Mouse (Mus musculus): ENCODE measurements around the gene C77080. TPM values are rescaled to one million over a fixed set of nuclear protein-coding genes. Genes with fewer than 3 reads are reported as not detected.

Gene C77080
- polyA plus RNA-seq (2017; shearing (Covaris generic)): 1 to 10 TPM in 1 of 2 experiments, under 1 TPM in 1; 0.67 to 1.0 TPM

DNA sequence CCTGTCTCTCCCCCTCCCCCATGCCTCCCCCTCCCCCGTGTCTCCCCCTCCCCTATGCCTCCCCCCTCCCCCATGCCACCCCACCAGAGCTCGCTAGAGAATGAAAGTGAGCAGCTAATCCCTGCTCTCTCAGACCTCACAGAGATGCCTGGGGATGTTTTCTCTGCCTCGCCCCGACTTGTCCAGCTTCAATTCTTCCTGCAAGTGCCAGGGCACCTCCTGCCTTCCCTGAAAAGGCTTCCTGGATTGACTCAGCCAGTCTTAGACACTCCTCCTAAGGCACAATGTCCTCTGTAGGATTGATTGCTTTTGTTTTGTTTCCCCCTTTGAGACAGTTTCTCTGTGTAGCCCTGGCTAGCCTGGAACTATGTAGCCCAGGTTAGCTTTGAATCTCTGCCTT lies at the start of gene C77080:
Gene C77080 (minus strand): TSS at position 209 of the 400 bp plus-strand sequence.

DNA sequence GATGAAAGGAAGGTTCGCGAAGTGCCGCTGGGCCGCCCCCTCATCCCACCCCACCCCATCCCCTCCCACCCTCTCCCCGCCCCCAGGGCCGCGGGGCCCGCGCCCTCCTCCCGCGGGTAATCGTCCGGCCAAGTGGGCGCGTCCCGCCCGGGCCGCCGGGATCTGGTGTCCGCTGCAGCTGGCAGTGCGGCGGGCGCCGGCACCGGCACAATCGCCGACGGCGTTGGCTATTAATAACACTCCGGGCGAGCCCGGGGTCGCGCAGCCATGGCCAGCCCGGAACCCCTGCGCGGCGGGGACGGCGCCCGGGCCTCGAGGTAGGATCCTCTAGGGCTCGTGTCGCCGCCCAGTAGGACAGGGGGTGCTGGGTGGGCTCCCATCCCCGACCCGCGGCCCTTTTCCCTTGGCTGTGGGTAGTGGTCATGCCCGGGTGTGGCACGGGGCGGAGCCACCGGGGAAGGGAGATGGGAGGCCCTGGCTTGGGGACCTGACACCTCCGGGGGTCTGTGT lies 26.3 kb upstream of the C77080 start, which contains the start of gene Sync:
Gene Sync (plus strand): TSS at position 146 of the 510 bp plus-strand sequence.

DNA sequence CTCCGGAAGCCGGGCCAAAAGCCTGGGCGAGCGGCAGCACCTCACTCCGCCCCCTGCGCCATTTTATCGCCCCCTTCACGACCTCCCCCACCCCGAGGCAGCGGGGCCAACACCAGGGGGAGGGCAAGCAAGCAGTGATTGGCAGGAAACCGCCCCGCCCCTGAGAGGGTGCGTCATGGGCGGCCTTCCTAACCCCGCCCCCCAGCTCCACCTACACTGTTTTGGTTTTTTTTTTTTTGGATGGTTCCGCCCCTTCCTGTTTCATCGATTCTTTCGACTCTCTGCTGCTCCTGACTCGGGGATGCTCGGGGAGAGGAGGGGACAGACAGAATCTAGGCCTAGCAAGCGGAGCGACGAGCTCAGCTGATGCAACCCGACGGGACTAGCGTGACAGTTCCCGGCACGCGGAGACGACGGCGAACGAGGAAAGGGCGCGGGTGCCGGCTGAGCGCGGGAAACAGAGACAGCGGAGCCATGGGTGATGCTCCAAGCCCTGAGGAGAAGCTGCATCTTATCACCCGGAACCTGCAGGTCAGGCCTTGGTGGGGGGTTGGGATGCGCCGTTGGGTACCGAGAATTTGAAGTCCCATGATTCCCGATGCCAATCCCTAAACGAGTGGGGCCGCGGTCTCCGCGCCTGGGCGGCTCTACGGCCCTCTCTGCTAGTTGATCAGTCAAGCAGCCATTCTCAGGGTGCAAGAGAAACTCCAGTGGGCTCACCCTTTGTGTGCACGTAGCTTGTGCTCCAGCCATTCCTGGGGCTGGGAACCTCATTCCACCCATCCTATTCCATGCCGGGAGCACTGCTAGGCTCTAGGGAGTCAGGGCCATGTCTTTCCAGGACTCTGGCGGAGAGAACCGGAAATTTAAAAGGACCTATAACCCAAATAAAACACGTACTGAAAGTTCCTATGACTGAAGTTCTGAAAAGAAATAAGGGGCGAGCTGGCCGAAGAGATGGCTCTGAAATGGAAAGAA lies 71.4 kb downstream of the C77080 start, which contains the start of the genes S100pbp and Yars:
Gene S100pbp (minus strand): TSS at position 186 of the 978 bp plus-strand sequence.
Gene Yars (plus strand): TSS at position 219 of the 978 bp plus-strand sequence.

Other genes starting within 250 kb of the C77080 start
- gene Rnf19b, start 203.1 kb downstream of the C77080 start, polyA plus RNA-seq (2017; shearing (Covaris generic)): 10 to 100 TPM; 59.1 to 61.7 TPM
- not detected for gene Tmem54, start 155.9 kb downstream of the C77080 start, polyA plus RNA-seq (2017; shearing (Covaris generic))
- gene Hpca, start 139.4 kb downstream of the C77080 start, polyA plus RNA-seq (2017; shearing (Covaris generic)): under 1 TPM in 1 of 2 experiments, not detected in 1; 0.18 TPM
- gene Fndc5, start 124.4 kb downstream of the C77080 start, polyA plus RNA-seq (2017; shearing (Covaris generic)): 1 to 10 TPM in 1 of 2 experiments, under 1 TPM in 1; 0.56 to 1.0 TPM
- 10 to 100 TPM; 16.7 to 20.3 TPM for gene S100pbp, start 71.7 kb downstream of the C77080 start, polyA plus RNA-seq (2017; shearing (Covaris generic))
- gene Yars, start 71.6 kb downstream of the C77080 start, polyA plus RNA-seq (2017; shearing (Covaris generic)): 10 to 100 TPM; 48.9 to 49.5 TPM
- under 1 TPM in 1 of 2 experiments, not detected in 1; 0.16 TPM for gene Sync, start 26.2 kb upstream of the C77080 start, polyA plus RNA-seq (2017; shearing (Covaris generic))
- 100 to 1,000 TPM; 289 to 317 TPM for gene Rbbp4, start 74.0 kb upstream of the C77080 start, polyA plus RNA-seq (2017; shearing (Covaris generic))
- gene Zbtb8os, start 74.3 kb upstream of the C77080 start, polyA plus RNA-seq (2017; shearing (Covaris generic)): 10 to 100 TPM; 57.3 to 72.8 TPM
- 10 to 100 TPM; 10.9 to 17.0 TPM for gene Zbtb8a, start 116.7 kb upstream of the C77080 start, polyA plus RNA-seq (2017; shearing (Covaris generic))
- gene Zbtb8b, start 179.4 kb upstream of the C77080 start, polyA plus RNA-seq (2017; shearing (Covaris generic)): under 1 TPM; 0.05 to 0.15 TPM
- gene Bsdc1, start 200.2 kb upstream of the C77080 start, polyA plus RNA-seq (2017; shearing (Covaris generic)): 10 to 100 TPM; 32.3 to 41.6 TPM
- under 1 TPM in 1 of 2 experiments, not detected in 1; 0.12 TPM for gene Tssk3, start 229.6 kb upstream of the C77080 start, polyA plus RNA-seq (2017; shearing (Covaris generic))
- gene Fam229a, start 229.8 kb upstream of the C77080 start, polyA plus RNA-seq (2017; shearing (Covaris generic)): under 1 TPM in 1 of 2 experiments, not detected in 1; 0.67 TPM